Mouse (Mus musculus) myocyte (in vitro differentiated cells): Measurements from ENCODE around the gene Entpd7. TPM values are rescaled to one million over a fixed set of nuclear protein-coding genes. Genes with fewer than 3 reads are reported as not detected.

ENCODE experiments used
- H3K27me3 ChIP-seq: one replicate; pipeline ENCODE4 v1.6.1; 2011; ENCODE audit not compliant: control insufficient read depth, insufficient read depth, insufficient read length
- H3K36me3 ChIP-seq: one replicate; pipeline ENCODE4 v1.6.1; 2011; ENCODE audit not compliant: control insufficient read depth, insufficient read depth
- H3K4me2 ChIP-seq: one replicate; pipeline ENCODE4 v1.6.1; 2011; ENCODE audit warnings: low read depth, control low read depth
- H3K4me3 ChIP-seq: one replicate; pipeline ENCODE4 v1.5.1; 2011; ENCODE audit warnings: mild to moderate bottlenecking, control low read depth, moderate library complexity
- H3K79me2 ChIP-seq: one replicate; pipeline ENCODE4 v1.6.1; 2011; ENCODE audit not compliant: control insufficient read depth, insufficient read depth
- H3ac ChIP-seq: one replicate; pipeline ENCODE4 v1.6.1; 2011; ENCODE audit not compliant: control insufficient read depth, insufficient read length
- CEBPB ChIP-seq: IDR thresholded peaks from 2 replicates; pipeline ENCODE4 v1.6.1; 2011; ENCODE audit warnings: mild to moderate bottlenecking, moderate library complexity; ENCODE audit not compliant: poor library complexity, insufficient read depth, severe bottlenecking
- E2F4 ChIP-seq: IDR thresholded peaks from one replicate; pipeline ENCODE4 v1.6.1; 2011; ENCODE audit warnings: mild to moderate bottlenecking, control low read depth, moderate library complexity; ENCODE audit not compliant: insufficient read depth
- MAX ChIP-seq: IDR thresholded peaks from one replicate; pipeline ENCODE4 v1.6.1; 2011; ENCODE audit warnings: low read depth, mild to moderate bottlenecking, control low read depth
- MYOD1 ChIP-seq, 3 experiments: IDR thresholded peaks; one replicate each; pipeline ENCODE4 v1.6.1; 2011; ENCODE audit warnings: control low read depth in 2 of 3, low read depth in 2 of 3, mild to moderate bottlenecking in 2 of 3, moderate library complexity in 1 of 3; ENCODE audit not compliant: insufficient read length in 2 of 3, control insufficient read depth in 1 of 3
- MYOG ChIP-seq, 3 experiments: IDR thresholded peaks; one replicate each; pipeline ENCODE4 v1.6.1; 2011; ENCODE audit warnings: control low read depth in 2 of 3, low read depth in 2 of 3, mild to moderate bottlenecking in 2 of 3; ENCODE audit not compliant: insufficient read length in 2 of 3, control insufficient read depth in 1 of 3, insufficient read depth in 1 of 3
- POLR2A ChIP-seq: IDR thresholded peaks from one replicate; pipeline ENCODE4 v1.6.1; 2011; ENCODE audit warnings: low read depth, mild to moderate bottlenecking, control low read depth, moderate library complexity; ENCODE audit not compliant: insufficient read length
- POLR2AphosphoS2 ChIP-seq: IDR thresholded peaks from one replicate; pipeline ENCODE4 v1.6.1; 2011; ENCODE audit warnings: low read depth, control low read depth; ENCODE audit not compliant: insufficient read length
- REST ChIP-seq: IDR thresholded peaks from one replicate; pipeline ENCODE4 v1.6.1; 2011; ENCODE audit warnings: mild to moderate bottlenecking, control low read depth, moderate library complexity; ENCODE audit not compliant: insufficient read depth, insufficient read length
- SRF ChIP-seq: IDR thresholded peaks from one replicate; pipeline ENCODE4 v1.6.1; 2011; ENCODE audit warnings: low read depth; ENCODE audit not compliant: control insufficient read depth, insufficient read length
- TCF12 ChIP-seq: IDR thresholded peaks from one replicate; pipeline ENCODE4 v1.6.1; 2011; ENCODE audit warnings: mild to moderate bottlenecking, control low read depth; ENCODE audit not compliant: poor library complexity, insufficient read depth, severe bottlenecking
- TCF3 ChIP-seq: IDR thresholded peaks from one replicate; pipeline ENCODE4 v1.6.1; 2011; ENCODE audit warnings: low read depth, control low read depth; ENCODE audit not compliant: insufficient read length
- USF1 ChIP-seq: IDR thresholded peaks from one replicate; pipeline ENCODE4 v1.6.1; 2011; ENCODE audit warnings: low read depth, mild to moderate bottlenecking, control low read depth, moderate library complexity
- polyA plus RNA-seq: library from polyadenylated mRNA; unstranded; fragments of >200 nt; fragmentation: generic; extraction: Trizol; gene quantifications from one replicate; pipeline ENCODE4 v1.2.1, GENCODE M21; 2012; ENCODE audit warnings: missing spikeins

The Entpd7 gene
- polyA plus RNA-seq, 1 experiment = 2.2 TPM

- Histone ChIP-seq H3K27me3 (no peaks in the 10 kb centered on the region), H3ac (no peak overlapping the region), H3K79me2 (peaks cover 25% of the 10 kb centered on the region), H3K36me3 (no peaks in the 10 kb centered on the region), H3K4me3 (no peak overlapping the region), H3K4me2 (peak overlapping the region; percentile 26)
- peak; percentile 90 for TF ChIP-seq MAX
- peak; percentile 78 for TF ChIP-seq USF1
- TF ChIP-seq POLR2A = no peak
- TF ChIP-seq MYOG (IDR thresholded peaks at IDR 0.05; ENCODE audit: control insufficient read depth in 1 of 3, insufficient read depth in 1 of 3, insufficient read length in 2 of 3, low read depth in 2 of 3) = no peak
- TF ChIP-seq TCF12 = no peak
- TF ChIP-seq E2F4 = no peak
Measured at GRCm38 (mm10) chr19:43667430-43667809, 22.1 kb upstream of the Entpd7 start.

GRCm38 (mm10) chr19:43669136-43669759, 20.2 kb upstream of the Entpd7 start:
- no peak for TF ChIP-seq TCF3
- TF ChIP-seq E2F4 = no peak
- TF ChIP-seq MAX = no peak
- no peak for TF ChIP-seq USF1
- TF ChIP-seq REST = no peak
- TF ChIP-seq POLR2AphosphoS2 = no peak
- no peak for TF ChIP-seq MYOG (IDR thresholded peaks at IDR 0.05; ENCODE audit: control insufficient read depth in 1 of 3, insufficient read depth in 1 of 3, insufficient read length in 2 of 3, low read depth in 2 of 3)
- TF ChIP-seq POLR2A = no peak
- TF ChIP-seq CEBPB = no peak
- no peak for TF ChIP-seq SRF
- TF ChIP-seq MYOD1 (IDR thresholded peaks at IDR 0.05; ENCODE audit: control insufficient read depth in 1 of 3, insufficient read length in 2 of 3, low read depth in 2 of 3) = no peak
- TF ChIP-seq TCF12 = no peak
- no peak overlapping the region for H3ac ChIP-seq

GRCm38 (mm10) chr19:43671054-43671453, 18.4 kb upstream of the Entpd7 start:
- H3K4me2 ChIP-seq = no peak overlapping the region
- no peaks in the 10 kb centered on the region for H3K36me3 ChIP-seq
- TF ChIP-seq POLR2A (no peak), MYOG (IDR thresholded peaks at IDR 0.05; ENCODE audit: control insufficient read depth in 1 of 3, insufficient read depth in 1 of 3, insufficient read length in 2 of 3, low read depth in 2 of 3) (no peak), SRF (no peak), E2F4 (no peak), CEBPB (no peak), TCF12 (no peak), TCF3 (no peak), REST (no peak), POLR2AphosphoS2 (no peak), MAX (no peak), MYOD1 (IDR thresholded peaks at IDR 0.05; ENCODE audit: control insufficient read depth in 1 of 3, insufficient read length in 2 of 3, low read depth in 2 of 3) (no peak), USF1 (no peak)
- no peaks in the 10 kb centered on the region for H3K27me3 ChIP-seq
- H3ac ChIP-seq = no peak overlapping the region
- H3K79me2 ChIP-seq = peaks cover 43% of the 10 kb centered on the region
- no peak overlapping the region for H3K4me3 ChIP-seq

More at GRCm38 (mm10) chr19:43669136-43669759, 20.2 kb upstream of the Entpd7 start:
- Histone ChIP-seq H3K4me3 (no peak overlapping the region), H3K36me3 (no peaks in the 10 kb centered on the region), H3K4me2 (no peak overlapping the region), H3K27me3 (no peaks in the 10 kb centered on the region), H3K79me2 (peaks cover 42% of the 10 kb centered on the region)

GRCm38 (mm10) chr19:43673513-43674315, 15.8 kb upstream of the Entpd7 start:
- TF ChIP-seq TCF12 (no peak), USF1 (no peak), POLR2AphosphoS2 (no peak), REST (no peak), POLR2A (no peak), TCF3 (no peak), MYOG (IDR thresholded peaks at IDR 0.05; ENCODE audit: control insufficient read depth in 1 of 3, insufficient read depth in 1 of 3, insufficient read length in 2 of 3, low read depth in 2 of 3) (no peak), E2F4 (no peak), SRF (no peak), CEBPB (no peak), MAX (no peak), MYOD1 (IDR thresholded peaks at IDR 0.05; ENCODE audit: control insufficient read depth in 1 of 3, insufficient read length in 2 of 3, low read depth in 2 of 3) (no peak)
- Histone ChIP-seq H3K4me2 (peak overlapping the region; percentile 80), H3K36me3 (no peaks in the 10 kb centered on the region), H3K27me3 (no peaks in the 10 kb centered on the region), H3K4me3 (peak overlapping the region; percentile 72), H3ac (peak overlapping the region; percentile 14), H3K79me2 (peaks cover 43% of the 10 kb centered on the region)
